Mouse (Mus musculus): Measurements from ENCODE around the gene Zfp219.

DNA sequence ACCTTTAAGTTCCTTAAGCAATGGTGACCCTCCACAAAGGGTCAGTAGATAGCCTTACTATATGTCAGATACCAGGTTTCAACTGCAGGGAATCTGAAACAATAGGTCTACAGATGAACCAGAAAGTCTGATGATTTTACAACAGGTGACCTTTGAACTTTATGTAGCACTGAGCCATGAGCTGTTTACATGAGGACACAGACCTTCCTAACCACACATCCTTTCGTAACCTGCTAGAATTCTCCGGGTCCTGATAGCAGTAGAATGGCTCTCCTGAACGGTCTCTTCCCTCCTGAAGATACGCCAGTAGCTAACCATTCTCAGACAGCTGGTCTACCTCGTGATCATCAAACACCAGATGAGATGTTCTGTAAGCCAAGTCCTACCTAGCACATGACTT lies 18.8 kb upstream of the Zfp219 start:
- TF ChIP-seq MYOD1 (IDR thresholded peaks at IDR 0.05; ENCODE audit: control insufficient read depth in 1 of 3, insufficient read length in 2 of 3, low read depth in 2 of 3): no peak
- no peak for TF ChIP-seq POLR2A (IDR thresholded peaks at IDR 0.05; ENCODE audit: insufficient read length, low read depth)
- TF ChIP-seq CEBPB (IDR thresholded peaks at IDR 0.05; ENCODE audit: insufficient read depth, poor library complexity, severe bottlenecking): no peak
